Mouse (Mus musculus): Measurements from ENCODE around the gene Tbpl1.

- TF ChIP-seq CTCF (IDR thresholded peaks at IDR 0.05; ENCODE audit: insufficient read depth, low read length) (no peak), POLR2A (IDR thresholded peaks at IDR 0.05; ENCODE audit: borderline replicate concordance, extremely low read depth, low read depth, low read length) (no peak)
These were observed 443 bp upstream of the Tbpl1 start for GRCm38 (mm10) chr10:22732181-22732580.
